Mouse (Mus musculus) liver, embryonic 11.5 days (tissue): ENCODE measurements around the gene Rassf7. TPM values are rescaled to one million over a fixed set of nuclear protein-coding genes. Genes with fewer than 3 reads are reported as not detected.

ENCODE experiments used
- ATAC-seq: fragments of 200-750 bp; cut with Nextera tagmentation; replicated peaks from 2 replicates; pipeline ENCODE4 v1.8.0; 2017; ENCODE audit warnings: moderate number of reproducible peaks, mild to moderate bottlenecking, moderate TSS enrichment, moderate library complexity; ENCODE audit not compliant: low FRiP score
- DNase-seq: peaks from one replicate; pipeline ENCODE4 v3.0.0-alpha.2; 2017; ENCODE audit warnings: low spot score
- H3K27ac ChIP-seq: fragments of 300-500 bp; sonication (generic); 2 replicates; pipeline ENCODE4 v1.5.1; 2014; ENCODE audit warnings: mild to moderate bottlenecking, low read depth, low read length, control low read depth
- H3K27me3 ChIP-seq: fragments of 300-500 bp; sonication (generic); replicated peaks from 2 replicates; pipeline ENCODE4 v1.6.1; 2014; ENCODE audit warnings: low read length, mixed read lengths; ENCODE audit not compliant: control insufficient read depth, insufficient read depth
- H3K36me3 ChIP-seq: fragments of 300-500 bp; sonication (generic); 2 replicates; pipeline ENCODE4 v1.6.1; 2014; ENCODE audit warnings: mild to moderate bottlenecking, low read length, moderate library complexity, mixed read lengths; ENCODE audit not compliant: control insufficient read depth, insufficient read depth
- H3K4me1 ChIP-seq: fragments of 300-500 bp; sonication (generic); replicated peaks from 2 replicates; pipeline ENCODE4 v1.6.1; 2014; ENCODE audit warnings: low read length, mixed read lengths; ENCODE audit not compliant: control insufficient read depth, insufficient read depth
- H3K4me2 ChIP-seq: fragments of 300-500 bp; sonication (generic); 2 replicates; pipeline ENCODE4 v1.6.1; 2014; ENCODE audit warnings: mild to moderate bottlenecking, control low read depth, moderate library complexity
- H3K4me3 ChIP-seq: fragments of 300-500 bp; sonication (generic); 2 replicates; pipeline ENCODE4 v1.5.1; 2014; ENCODE audit warnings: low read depth, low read length, control low read depth
- H3K9ac ChIP-seq: fragments of 300-500 bp; sonication (generic); 2 replicates; pipeline ENCODE4 v1.6.1; 2014; ENCODE audit warnings: low read depth, low read length, control low read depth
- H3K9me3 ChIP-seq: fragments of 300-500 bp; sonication (generic); 2 replicates; pipeline ENCODE4 v1.6.1; 2016; ENCODE audit warnings: low read length, inconsistent platforms, mixed read lengths; ENCODE audit not compliant: control insufficient read depth
- WGBS: fragments of 180-500 bp; shearing (Covaris S2); extraction: QIAGEN DNeasy Blood & Tissue Kit; methylation state at CpG from one replicate; pipeline ENCODE4 v1.1.7; 2014; 5-methylcytosine and 5-hydroxymethylcytosine counted together
- polyA plus RNA-seq: library from polyadenylated mRNA; unstranded; fragments of >200 nt; fragmentation: Nextera tagmentation; extraction: Ambion mirVana; gene quantifications from 2 replicates; pipeline ENCODE4 v1.2.1, GENCODE M21; 2014

The Rassf7 gene
- polyA plus RNA-seq, 1 experiment from 2014 or later = 35.1 TPM

- Histone ChIP-seq H3K9me3 (no peaks in the 10 kb centered on the region), H3K9ac (no peak overlapping the region), H3K4me2 (no peak overlapping the region), H3K27ac (0 out of 2 replicates have a peak overlapping the region, but pooled peaks have one; percentile 2), H3K27me3 (peaks cover 5% of the 10 kb centered on the region; the same call in 1 of the 2 replicates), H3K4me1 (peaks cover 42% of the 10 kb centered on the region), H3K36me3 (no peaks in the 10 kb centered on the region), H3K4me3 (no peak overlapping the region)
- ATAC-seq (peak; percentile 74), DNase-seq (no peak)
- WGBS = 80% methylated on average over 18 of the region's 18 CpGs
Observed at GRCm38 (mm10) chr7:141206182-141206937, 9.3 kb upstream of the Rassf7 start.

- H3K4me3 ChIP-seq = no peak overlapping the region
- peak overlapping the region; percentile 13 for H3K4me2 ChIP-seq
- ATAC-seq = peak; percentile 83
- no peaks in the 10 kb centered on the region for H3K36me3 ChIP-seq
- H3K27ac ChIP-seq = peak overlapping the region; percentile 66
- 46% methylated on average over 3 of the region's 3 CpGs for WGBS
- H3K9ac ChIP-seq = peak overlapping the region; percentile 15; the same call in 1 of the 2 replicates
- H3K4me1 ChIP-seq = peaks cover 47% of the 10 kb centered on the region
- H3K9me3 ChIP-seq = no peaks in the 10 kb centered on the region
- no peak for DNase-seq
- peaks cover 8% of the 10 kb centered on the region; the same call in 1 of the 2 replicates for H3K27me3 ChIP-seq
Observed at GRCm38 (mm10) chr7:141209526-141209925, 6.1 kb upstream of the Rassf7 start.

GRCm38 (mm10) chr7:141210137-141210536 is 5.5 kb upstream of the Rassf7 start:
- ATAC-seq (no peak), DNase-seq (no peak)
- Histone ChIP-seq H3K4me2 (peak overlapping the region; percentile 13; the same call in 1 of the 2 replicates), H3K27me3 (peaks cover 8% of the 10 kb centered on the region; the same call in 1 of the 2 replicates), H3K9ac (peak overlapping the region; percentile 31; the same call in 1 of the 2 replicates), H3K4me1 (peaks cover 47% of the 10 kb centered on the region), H3K36me3 (no peaks in the 10 kb centered on the region), H3K4me3 (no peak overlapping the region), H3K9me3 (no peaks in the 10 kb centered on the region), H3K27ac (peak overlapping the region; percentile 20; the same call in 1 of the 2 replicates)
- 72% methylated on average over 12 of the region's 12 CpGs for WGBS

- Histone ChIP-seq H3K4me2 (no peak overlapping the region), H3K4me1 (peaks cover 50% of the 10 kb centered on the region), H3K27ac (no peak overlapping the region), H3K9ac (no peak overlapping the region), H3K36me3 (no peaks in the 10 kb centered on the region), H3K4me3 (no peak overlapping the region), H3K9me3 (no peaks in the 10 kb centered on the region), H3K27me3 (peaks cover 8% of the 10 kb centered on the region; the same call in 1 of the 2 replicates)
- no peak for ATAC-seq
- DNase-seq = no peak
- WGBS = 84% methylated on average over 14 of the region's 14 CpGs
Observed at GRCm38 (mm10) chr7:141210606-141211131, 5.0 kb upstream of the Rassf7 start.

GRCm38 (mm10) chr7:141213133-141213532 is 2.5 kb upstream of the Rassf7 start:
- Histone ChIP-seq H3K4me2 (no peak overlapping the region), H3K4me3 (no peak overlapping the region), H3K4me1 (peaks cover 48% of the 10 kb centered on the region), H3K36me3 (0 out of 2 replicates have a peak, but pooled peaks cover 4% of the 10 kb centered on the region), H3K9me3 (no peaks in the 10 kb centered on the region), H3K9ac (no peak overlapping the region), H3K27me3 (peaks cover 8% of the 10 kb centered on the region; the same call in 1 of the 2 replicates), H3K27ac (no peak overlapping the region)
- ATAC-seq = no peak
- WGBS = 88% methylated on average over 3 of the region's 3 CpGs
- no peak for DNase-seq

- Histone ChIP-seq H3K9me3 (no peaks in the 10 kb centered on the region), H3K4me1 (peaks cover 50% of the 10 kb centered on the region)
- WGBS = 88% methylated on average over 11 of the region's 11 CpGs
Observed at GRCm38 (mm10) chr7:141213605-141214235, 1.9 kb upstream of the Rassf7 start, which contains the start of gene Lmntd2. Gene Lmntd2, minus strand, starts transcription at chr7:141214080.

GRCm38 (mm10) chr7:141214310-141214709 is 1.4 kb upstream of the Rassf7 start:
- ATAC-seq (no peak), DNase-seq (no peak)
- Histone ChIP-seq H3K9me3 (no peaks in the 10 kb centered on the region), H3K9ac (no peak overlapping the region), H3K36me3 (peaks cover 5% of the 10 kb centered on the region; the same call in 1 of the 2 replicates), H3K27ac (peak overlapping the region; percentile 93; the same call in 1 of the 2 replicates), H3K4me2 (peak overlapping the region; percentile 25), H3K4me1 (peaks cover 47% of the 10 kb centered on the region), H3K4me3 (no peak overlapping the region), H3K27me3 (peaks cover 8% of the 10 kb centered on the region; the same call in 1 of the 2 replicates)
- WGBS = 73% methylated on average over 3 of the region's 3 CpGs

More at GRCm38 (mm10) chr7:141213605-141214235, 1.9 kb upstream of the Rassf7 start, which contains the start of gene Lmntd2:
- Histone ChIP-seq H3K4me2 (peak within 1 kb of the TSS; percentile 78), H3K9ac (peak within 1 kb of the TSS; percentile 77), H3K27me3 (peaks cover 8% of the 10 kb centered on the region; the same call in 1 of the 2 replicates), H3K4me3 (peak within 1 kb of the TSS; percentile 64), H3K27ac (peak within 1 kb of the TSS; percentile 93), H3K36me3 (0 out of 2 replicates have a peak, but pooled peaks cover 5% of the 10 kb centered on the region)
- no peak for ATAC-seq
- DNase-seq = no peak
